Mouse (Mus musculus): Measurements from ENCODE around the gene Gm21900. TPM values are rescaled to one million over a fixed set of nuclear protein-coding genes. Genes with fewer than 3 reads are reported as not detected.

Gm21900 gene
- not detected in 2 replicates for polyA plus RNA-seq (2012; ENCODE audit: low replicate concordance)

DNA sequence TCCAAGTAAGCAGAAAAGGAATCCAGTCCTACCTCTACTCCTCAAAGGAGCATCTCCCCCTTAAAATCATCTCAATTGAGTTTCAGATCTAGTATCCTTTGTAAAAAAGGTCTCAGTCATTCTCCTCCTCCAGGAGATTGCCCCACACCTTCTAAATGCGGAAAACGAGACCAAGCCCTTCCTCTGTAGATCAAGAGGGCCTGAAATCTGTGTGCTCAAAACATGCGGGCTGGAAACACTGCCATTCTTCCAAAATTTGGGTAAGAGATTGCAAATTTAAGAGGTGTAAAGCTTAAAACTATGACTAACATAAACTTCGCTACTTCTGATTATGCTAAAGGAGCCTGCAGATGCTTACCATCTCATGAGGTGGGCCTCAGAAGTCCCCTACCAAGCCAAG, at the start of gene Gm21900:
Gene Gm21900 (plus strand): TSS at position 301 of the 400 bp plus-strand sequence.

Other genes starting within 250 kb of the Gm21900 start
- not detected in 2 replicates for gene Gm28510, start 203.6 kb upstream of the Gm21900 start, polyA plus RNA-seq (2012; ENCODE audit: low replicate concordance)
- gene Gm20737, start 80.3 kb upstream of the Gm21900 start, polyA plus RNA-seq (2012; ENCODE audit: low replicate concordance): not detected in 2 replicates
- gene Gm21775, start 62.9 kb upstream of the Gm21900 start, polyA plus RNA-seq (2012; ENCODE audit: low replicate concordance): not detected in 2 replicates
- gene Gm20777, start 136.1 kb downstream of the Gm21900 start, polyA plus RNA-seq (2012; ENCODE audit: low replicate concordance): not detected in 2 replicates

Data from hematopoietic multipotent progenitor cell, adult 10-12 weeks (in vitro differentiated cells).